Mouse (Mus musculus) CD4-positive, CD25-positive, alpha-beta regulatory T cell, adult 2 months (primary cell): Measurements from ENCODE around the gene Hoxa6.
A peak's percentile ranks its signal among the peaks of the same experiment; 100 is the strongest.

Source experiments
- DNase-seq: peaks from one replicate; pipeline ENCODE4 v3.0.0-alpha.2; 2012; ENCODE audit warnings: low read depth, low spot score

The Hoxa6 gene

GRCm38 (mm10) chr6:52227470-52228222, 19.1 kb upstream of the Hoxa6 start:
- no peak for DNase-seq

GRCm38 (mm10) chr6:52226569-52227257, 18.2 kb upstream of the Hoxa6 start:
- DNase-seq, result no peak

- peak; percentile 59 for DNase-seq
Observed at GRCm38 (mm10) chr6:52225612-52226568, 17.4 kb upstream of the Hoxa6 start.

- DNase-seq, result no peak
Observed at GRCm38 (mm10) chr6:52224895-52225611, 16.5 kb upstream of the Hoxa6 start.

GRCm38 (mm10) chr6:52223939-52224760, 15.6 kb upstream of the Hoxa6 start:
- no peak for DNase-seq

GRCm38 (mm10) chr6:52222729-52223128, 14.2 kb upstream of the Hoxa6 start:
- no peak for DNase-seq

- DNase-seq, result no peak
Observed at GRCm38 (mm10) chr6:52221993-52222685, 13.6 kb upstream of the Hoxa6 start.

- peak; percentile 92 for DNase-seq
Observed at GRCm38 (mm10) chr6:52221337-52221992, 12.9 kb upstream of the Hoxa6 start, which contains the start of gene Hoxa7. Gene Hoxa7 (minus strand): TSS chr6:52221854.

- DNase-seq, result no peak
Observed at GRCm38 (mm10) chr6:52220865-52221310, 12.4 kb upstream of the Hoxa6 start.

- no peak for DNase-seq
Observed at GRCm38 (mm10) chr6:52220003-52220864, 11.7 kb upstream of the Hoxa6 start.

- no peak for DNase-seq
Observed at GRCm38 (mm10) chr6:52219234-52219942, 10.9 kb upstream of the Hoxa6 start.

- DNase-seq, result no peak
Observed at GRCm38 (mm10) chr6:52218643-52219215, 10.2 kb upstream of the Hoxa6 start.

GRCm38 (mm10) chr6:52217895-52218642, 9.5 kb upstream of the Hoxa6 start:
- peak; percentile 33 for DNase-seq

GRCm38 (mm10) chr6:52217459-52217768, 8.9 kb upstream of the Hoxa6 start:
- peak; percentile 69 for DNase-seq

GRCm38 (mm10) chr6:52216691-52217458, 8.4 kb upstream of the Hoxa6 start:
- DNase-seq, result peak; percentile 35
